Mouse (Mus musculus): ENCODE measurements around the gene Dpm1. TPM values are rescaled to one million over a fixed set of nuclear protein-coding genes. Genes with fewer than 3 reads are reported as not detected.

The Dpm1 gene
- polyA plus RNA-seq, 1 experiment, result 45.4 TPM

DNA sequence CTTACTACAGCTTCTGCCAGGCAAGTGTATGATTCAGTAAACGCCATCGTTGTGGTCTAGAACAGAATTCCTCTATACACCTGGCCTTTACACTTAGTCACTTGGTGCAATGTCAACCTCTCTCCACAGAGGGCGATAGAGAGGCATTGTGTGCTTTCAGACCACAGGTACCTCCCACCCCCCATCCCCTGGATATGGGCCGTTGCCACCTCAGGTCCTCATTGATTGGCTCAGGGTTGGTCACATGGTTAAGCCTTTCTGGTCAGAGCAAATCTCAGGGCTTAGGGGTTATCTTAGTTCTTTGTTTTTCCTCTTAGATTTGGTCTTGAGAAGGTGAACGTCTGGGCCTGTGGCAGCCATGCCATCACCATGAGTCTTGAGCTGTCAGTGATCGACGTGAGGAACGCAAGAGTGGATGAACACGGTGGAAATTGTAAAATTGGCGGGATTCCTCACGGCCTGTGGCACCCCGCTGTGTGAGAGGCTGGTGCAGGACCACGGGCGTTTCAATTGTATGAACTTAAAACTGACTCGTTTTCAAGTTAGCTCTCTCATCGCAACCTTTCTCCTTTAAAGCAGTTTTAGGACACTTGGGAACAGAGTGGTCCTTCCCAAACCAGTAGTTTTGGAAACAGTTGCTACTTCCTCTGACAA lies 22.4 kb upstream of the Dpm1 start:
- no peaks in the 10 kb centered on the region for H3K4me1 ChIP-seq (ENCODE audit: control insufficient read depth, insufficient read depth, low read length)
- no peak overlapping the region for H3K4me3 ChIP-seq (ENCODE audit: insufficient read depth, low read length)
- TF ChIP-seq POLR2A (IDR thresholded peaks at IDR 0.05; ENCODE audit: low read depth, low read length), result no peak
- TF ChIP-seq CTCF (IDR thresholded peaks at IDR 0.05; ENCODE audit: borderline replicate concordance, insufficient read depth, low read length), result peak; percentile 28; the same call in 1 of the 2 replicates
- no peak overlapping the region for H3K27ac ChIP-seq (ENCODE audit: insufficient read depth, low read length)

DNA sequence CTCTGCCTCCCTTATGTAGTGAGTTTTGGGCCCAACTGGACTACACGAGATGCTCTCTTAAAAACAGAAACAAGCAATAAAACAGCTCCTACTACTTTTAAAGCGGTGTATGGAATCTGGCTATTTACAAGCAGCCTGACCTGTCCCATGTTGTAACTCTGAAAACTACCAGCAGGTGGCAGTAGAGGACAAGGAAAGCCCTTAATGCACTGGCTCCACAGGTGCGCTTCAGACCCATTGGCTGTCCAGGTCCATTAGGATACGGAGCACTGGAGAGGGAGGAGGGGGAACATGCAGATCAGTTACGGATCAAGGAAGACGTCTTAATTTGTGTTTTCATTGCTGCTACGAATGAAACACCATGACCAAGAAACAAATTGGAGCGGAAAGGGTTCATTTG lies 19.9 kb upstream of the Dpm1 start:
- Histone ChIP-seq H3K27ac (ENCODE audit: insufficient read depth, low read length) (no peak overlapping the region), H3K4me3 (ENCODE audit: insufficient read depth, low read length) (no peak overlapping the region), H3K4me1 (ENCODE audit: control insufficient read depth, insufficient read depth, low read length) (no peaks in the 10 kb centered on the region)
- no peak for TF ChIP-seq POLR2A (IDR thresholded peaks at IDR 0.05; ENCODE audit: low read depth, low read length)
- peak; percentile 80 for TF ChIP-seq CTCF (IDR thresholded peaks at IDR 0.05; ENCODE audit: borderline replicate concordance, insufficient read depth, low read length)

DNA sequence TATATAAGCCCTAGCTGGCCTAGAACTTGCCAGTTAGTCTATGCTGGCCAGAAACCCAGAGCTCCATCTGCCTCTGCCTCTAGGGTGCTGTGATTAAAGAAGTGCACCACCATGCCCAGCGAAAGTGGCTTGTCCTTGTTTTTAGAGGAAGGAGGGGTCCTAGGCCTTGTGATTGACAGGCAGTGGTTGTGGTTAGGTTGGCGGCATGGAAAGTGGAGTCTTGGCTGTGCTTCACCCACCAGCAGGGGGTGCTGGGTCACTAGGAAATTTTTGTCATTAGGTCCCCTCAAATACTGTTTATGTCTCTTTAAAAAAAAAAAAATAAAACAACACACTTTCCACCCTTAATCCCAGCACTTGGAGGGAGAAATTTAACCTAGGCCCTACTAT lies 18.5 kb upstream of the Dpm1 start:
- TF ChIP-seq POLR2A (IDR thresholded peaks at IDR 0.05; ENCODE audit: low read depth, low read length) (no peak), CTCF (IDR thresholded peaks at IDR 0.05; ENCODE audit: borderline replicate concordance, insufficient read depth, low read length) (no peak)
- Histone ChIP-seq H3K27ac (ENCODE audit: insufficient read depth, low read length) (no peak overlapping the region), H3K4me3 (ENCODE audit: insufficient read depth, low read length) (no peak overlapping the region), H3K4me1 (ENCODE audit: control insufficient read depth, insufficient read depth, low read length) (no peaks in the 10 kb centered on the region)

GRCm38 (mm10) chr2:168248167-168248855 lies 17.9 kb upstream of the Dpm1 start:
- no peak for TF ChIP-seq CTCF (IDR thresholded peaks at IDR 0.05; ENCODE audit: borderline replicate concordance, insufficient read depth, low read length)
- TF ChIP-seq POLR2A (IDR thresholded peaks at IDR 0.05; ENCODE audit: low read depth, low read length), result no peak
- Histone ChIP-seq H3K4me1 (ENCODE audit: control insufficient read depth, insufficient read depth, low read length) (no peaks in the 10 kb centered on the region), H3K27ac (ENCODE audit: insufficient read depth, low read length) (no peak overlapping the region), H3K4me3 (ENCODE audit: insufficient read depth, low read length) (no peak overlapping the region)

DNA sequence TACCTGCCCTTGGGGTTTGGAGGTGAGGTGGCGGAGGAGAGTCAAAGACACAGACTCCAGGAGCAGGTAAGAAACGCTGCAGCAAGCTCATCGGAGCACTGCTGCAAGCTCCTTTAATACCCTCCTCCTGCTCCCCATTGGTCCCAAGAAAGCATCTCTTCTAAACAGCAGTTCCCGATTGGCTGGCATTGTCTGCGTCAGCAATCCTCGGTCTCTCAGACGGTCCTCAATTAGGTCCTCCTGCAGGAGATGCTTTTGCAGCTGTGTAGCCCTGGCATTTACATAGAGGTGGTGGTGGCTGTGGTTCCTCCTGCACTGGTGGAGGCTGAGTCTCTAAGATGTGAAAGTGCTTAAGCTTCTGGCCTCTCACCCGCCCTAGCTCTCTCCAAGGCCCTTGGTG lies 15.2 kb upstream of the Dpm1 start:
- Histone ChIP-seq H3K4me3 (ENCODE audit: insufficient read depth, low read length) (no peak overlapping the region), H3K27ac (ENCODE audit: insufficient read depth, low read length) (no peak overlapping the region), H3K4me1 (ENCODE audit: control insufficient read depth, insufficient read depth, low read length) (no peaks in the 10 kb centered on the region)
- TF ChIP-seq CTCF (IDR thresholded peaks at IDR 0.05; ENCODE audit: borderline replicate concordance, insufficient read depth, low read length), result no peak
- TF ChIP-seq POLR2A (IDR thresholded peaks at IDR 0.05; ENCODE audit: low read depth, low read length), result no peak

DNA sequence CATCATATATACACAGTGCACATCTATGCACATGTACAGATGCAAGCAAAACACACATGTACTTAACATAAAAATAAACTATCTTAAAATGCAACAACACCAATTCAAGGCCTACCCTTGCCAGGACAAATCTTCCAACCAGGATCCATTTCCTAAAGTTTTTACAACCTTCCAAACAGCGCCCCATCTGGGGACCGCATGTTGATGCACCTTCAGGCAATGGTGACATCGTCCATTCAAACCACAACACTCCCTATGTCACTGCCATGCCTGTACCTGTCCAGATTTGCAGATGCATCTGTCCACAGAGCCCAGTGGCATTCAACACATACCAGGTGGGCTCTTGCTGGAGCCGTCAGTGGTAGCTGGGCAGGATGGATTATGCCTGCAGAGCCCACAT lies 12.9 kb upstream of the Dpm1 start:
- H3K4me1 ChIP-seq (ENCODE audit: control insufficient read depth, insufficient read depth, low read length), result no peaks in the 10 kb centered on the region
- H3K4me3 ChIP-seq (ENCODE audit: insufficient read depth, low read length), result no peak overlapping the region
- TF ChIP-seq POLR2A (IDR thresholded peaks at IDR 0.05; ENCODE audit: low read depth, low read length) (no peak), CTCF (IDR thresholded peaks at IDR 0.05; ENCODE audit: borderline replicate concordance, insufficient read depth, low read length) (no peak)
- H3K27ac ChIP-seq (ENCODE audit: insufficient read depth, low read length), result no peak overlapping the region

DNA sequence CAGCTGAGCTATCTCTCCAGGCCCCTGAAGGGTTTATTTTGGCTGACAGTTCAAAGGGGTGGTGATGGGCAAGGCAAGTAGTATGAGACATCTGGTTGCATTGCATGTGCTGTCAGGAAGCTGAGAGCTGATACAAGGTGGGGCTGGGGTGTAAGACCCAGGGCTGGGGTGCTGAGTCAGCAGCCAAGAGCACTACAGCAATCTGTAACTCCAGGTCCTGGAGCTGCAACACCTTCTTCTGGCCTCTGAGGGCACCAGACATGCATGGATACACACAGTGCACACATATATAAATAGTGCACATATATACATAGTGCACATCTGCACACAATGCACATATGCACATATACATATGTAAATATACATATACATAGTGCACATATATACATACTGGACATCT lies 12.4 kb upstream of the Dpm1 start:
- H3K4me3 ChIP-seq (ENCODE audit: insufficient read depth, low read length), result no peak overlapping the region
- TF ChIP-seq POLR2A (IDR thresholded peaks at IDR 0.05; ENCODE audit: low read depth, low read length), result no peak
- TF ChIP-seq CTCF (IDR thresholded peaks at IDR 0.05; ENCODE audit: borderline replicate concordance, insufficient read depth, low read length), result no peak
- H3K27ac ChIP-seq (ENCODE audit: insufficient read depth, low read length), result no peak overlapping the region
- no peaks in the 10 kb centered on the region for H3K4me1 ChIP-seq (ENCODE audit: control insufficient read depth, insufficient read depth, low read length)

DNA sequence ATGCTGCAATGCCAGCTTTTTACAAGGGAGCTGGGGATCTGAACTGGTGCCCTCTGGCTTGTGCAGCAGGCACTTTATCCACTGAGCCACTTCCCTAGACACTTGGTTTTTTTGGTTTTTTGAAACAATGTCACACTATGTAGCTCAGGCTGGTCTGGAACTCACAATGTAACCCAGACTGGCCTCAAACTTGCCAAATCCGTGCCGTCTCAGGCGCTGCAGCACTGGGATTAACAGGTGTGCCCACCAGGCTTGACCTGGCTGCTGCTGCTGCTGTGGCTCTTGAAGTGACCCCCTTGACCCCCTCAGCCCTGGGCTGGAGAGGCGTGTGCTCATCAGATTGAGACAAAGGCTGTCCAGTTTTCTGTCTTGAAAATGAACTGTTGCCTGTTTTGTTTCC lies 7.9 kb upstream of the Dpm1 start:
- H3K4me1 ChIP-seq (ENCODE audit: control insufficient read depth, insufficient read depth, low read length), result no peaks in the 10 kb centered on the region
- H3K4me3 ChIP-seq (ENCODE audit: insufficient read depth, low read length), result no peak overlapping the region
- no peak overlapping the region for H3K27ac ChIP-seq (ENCODE audit: insufficient read depth, low read length)
- no peak for TF ChIP-seq CTCF (IDR thresholded peaks at IDR 0.05; ENCODE audit: borderline replicate concordance, insufficient read depth, low read length)
- no peak for TF ChIP-seq POLR2A (IDR thresholded peaks at IDR 0.05; ENCODE audit: low read depth, low read length)

DNA sequence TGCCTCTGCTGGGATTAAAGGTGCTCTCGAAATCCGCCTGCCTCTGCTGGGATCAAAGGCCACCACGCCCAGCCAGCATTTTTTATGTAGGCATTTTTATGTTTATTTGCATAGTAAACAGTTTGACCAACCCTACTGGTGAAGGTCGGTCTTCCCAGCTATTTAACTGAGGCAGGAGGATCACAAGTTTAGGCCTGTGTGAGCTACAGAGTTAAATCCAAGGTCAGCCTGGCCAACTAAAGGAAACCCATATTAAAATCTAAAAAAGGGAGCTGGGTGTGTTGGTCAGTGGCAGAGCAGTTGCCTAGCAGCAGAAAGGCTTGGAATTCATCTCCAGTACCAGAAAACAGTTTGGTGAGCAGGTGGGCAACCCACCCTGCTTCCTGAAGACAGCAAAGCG lies 2.9 kb upstream of the Dpm1 start:
- H3K4me1 ChIP-seq (ENCODE audit: control insufficient read depth, insufficient read depth, low read length), result no peaks in the 10 kb centered on the region
- H3K4me3 ChIP-seq (ENCODE audit: insufficient read depth, low read length), result no peak overlapping the region
- TF ChIP-seq CTCF (IDR thresholded peaks at IDR 0.05; ENCODE audit: borderline replicate concordance, insufficient read depth, low read length) (no peak), POLR2A (IDR thresholded peaks at IDR 0.05; ENCODE audit: low read depth, low read length) (no peak)
- no peak overlapping the region for H3K27ac ChIP-seq (ENCODE audit: insufficient read depth, low read length)

GRCm38 (mm10) chr2:168231471-168231829 lies 1.1 kb upstream of the Dpm1 start:
- TF ChIP-seq CTCF (IDR thresholded peaks at IDR 0.05; ENCODE audit: borderline replicate concordance, insufficient read depth, low read length) (no peak), POLR2A (IDR thresholded peaks at IDR 0.05; ENCODE audit: low read depth, low read length) (no peak)
- H3K27ac ChIP-seq (ENCODE audit: insufficient read depth, low read length), result no peak overlapping the region
- H3K4me1 ChIP-seq (ENCODE audit: control insufficient read depth, insufficient read depth, low read length), result peaks cover 6% of the 10 kb centered on the region; the same call in 1 of the 2 replicates
- H3K4me3 ChIP-seq (ENCODE audit: insufficient read depth, low read length), result peak overlapping the region; percentile 78; the same call in 1 of the 2 replicates

Data from embryonic fibroblast, embryonic 13.5 days (primary cell).